Comparison of ENCODE assay signal across 15 mouse cellular contexts in genomic region chr4:21685595-21686091, GRCm38 (mm10). TPM values are rescaled to one million over a fixed set of nuclear protein-coding genes. Genes with fewer than 3 reads are reported as not detected.
DNase-seq lines count a peak whose midpoint lies in the region; ATAC-seq lines count a peak whose summit lies in the region.
"Had no signal": no experiment of that assay in that cellular context is flagged by ENCODE, and none has a peak within 500 bp of the region (broad histone marks: within the 10 kb centered on the region; RNA-seq: fewer than 3 reads in every experiment).

Gene Prdm13, minus strand, starts transcription at chr4:21685963.

- H3K4me1 ChIP-seq in hindbrain, embryonic 11.5 days (replicated peaks; ENCODE audit: control insufficient read depth, insufficient read depth, low read length) = peaks cover 4% of the 10 kb centered on the region; the same call in 1 of the 2 replicates
- peaks cover 36% of the 10 kb centered on the region for H3K4me1 ChIP-seq in midbrain, embryonic 13.5 days (replicated peaks)

- WGBS in hindbrain, embryonic 11.5 days = under 1% methylated on average over 38 of the region's 38 CpGs
- under 1% methylated on average over 38 of the region's 38 CpGs for WGBS in midbrain, embryonic 13.5 days

- ATAC-seq in hindbrain, embryonic 11.5 days (ENCODE audit: low FRiP score) = peak; percentile 76
- peak; percentile 65 for ATAC-seq in midbrain, embryonic 13.5 days
- no peak for ATAC-seq in megakaryocyte, adult 5-6 weeks (ENCODE audit: poor library complexity, severe bottlenecking)
- ATAC-seq: activated CD4-positive, CD25-positive, alpha-beta regulatory T cell, adult 4 months had no signal

- H3K27me3 ChIP-seq in hindbrain, embryonic 11.5 days (ENCODE audit: control insufficient read depth, insufficient read depth, low read length) = peaks cover 78% of the 10 kb centered on the region
- H3K27me3 ChIP-seq in midbrain, embryonic 13.5 days = peaks cover 93% of the 10 kb centered on the region

- DNase-seq in thymus, postnatal 4 days = peak; percentile 12
- no peak for DNase-seq in thymus, postnatal 36 days
- DNase-seq in hindbrain, embryonic 11.5 days (ENCODE audit: low spot score) = peak; percentile 81
- no peak for DNase-seq in right cerebral cortex, postnatal 36 days (ENCODE audit: low spot score in 2 of 2)
- no peak for DNase-seq in thymus, adult 18-20 months
- DNase-seq in liver = no peak
- DNase-seq: gastrocnemius, postnatal 14 days; kidney, postnatal 25 days had no signal

- peak within 1 kb of the TSS; percentile 51; the same call in 1 of the 2 replicates for H3K27ac ChIP-seq in hindbrain, embryonic 11.5 days (ENCODE audit: low read depth, low read length)
- no peak within 1 kb of the TSS for H3K27ac ChIP-seq in midbrain, embryonic 13.5 days
- H3K27ac ChIP-seq: embryonic facial prominence, embryonic 15.5 days; macrophage had no signal

- peak within 1 kb of the TSS; percentile 31 for H3K9ac ChIP-seq in hindbrain, embryonic 11.5 days (ENCODE audit: low read depth, low read length)
- H3K9ac ChIP-seq in midbrain, embryonic 13.5 days (replicated peaks) = no peak within 1 kb of the TSS
- H3K9ac ChIP-seq: embryonic facial prominence, embryonic 15.5 days had no signal

- no peaks in the 10 kb centered on the region for H3K9me3 ChIP-seq in hindbrain, embryonic 11.5 days (ENCODE audit: control insufficient read depth, low read length)
- no peaks in the 10 kb centered on the region for H3K9me3 ChIP-seq in midbrain, embryonic 13.5 days
- H3K9me3 ChIP-seq: embryonic facial prominence, embryonic 15.5 days had no signal

- H3K36me3 ChIP-seq in hindbrain, embryonic 11.5 days (ENCODE audit: control insufficient read depth, insufficient read depth, low read length) = no peaks in the 10 kb centered on the region
- no peaks in the 10 kb centered on the region for H3K36me3 ChIP-seq in midbrain, embryonic 13.5 days
- H3K36me3 ChIP-seq: embryonic facial prominence, embryonic 15.5 days had no signal

- H3K4me3 ChIP-seq in hindbrain, embryonic 11.5 days (ENCODE audit: low read depth, low read length) = peak within 1 kb of the TSS; percentile 41
- peak within 1 kb of the TSS; percentile 27 for H3K4me3 ChIP-seq in midbrain, embryonic 13.5 days (replicated peaks)
- H3K4me3 ChIP-seq: embryonic facial prominence, embryonic 15.5 days had no signal

- H3K4me2 ChIP-seq in hindbrain, embryonic 11.5 days (replicated peaks; ENCODE audit: low read depth, low read length) = peak within 1 kb of the TSS; percentile 37
- H3K4me2 ChIP-seq in midbrain, embryonic 13.5 days (replicated peaks) = peak within 1 kb of the TSS; percentile 43
- H3K4me2 ChIP-seq: embryonic facial prominence, embryonic 15.5 days had no signal

RNA-seq across cellular contexts. Expression of gene Prdm13, which starts in this region (rescaled TPM):
- polyA plus RNA-seq in hindbrain, embryonic 11.5 days (2014; fragmentation: Nextera tagmentation; extraction: Ambion mirVana) = 8.1 and 8.2 TPM in 2 replicates
- polyA plus RNA-seq in midbrain, embryonic 13.5 days (2015; fragmentation: Nextera tagmentation; extraction: Ambion mirVana) = 0.28 and 0.45 TPM in 2 replicates
- not detected in 2 replicates for total RNA-seq in megakaryocyte, adult 5-6 weeks (2015)
- not detected in 2 replicates for total RNA-seq in megakaryocyte, adult 5-6 weeks (2017)
- total RNA-seq: gastrocnemius, postnatal 14 days; heart, postnatal 25 days had no signal
- polyA plus RNA-seq: activated CD4-positive, CD25-positive, alpha-beta regulatory T cell, adult 4 months; embryonic facial prominence, embryonic 15.5 days; limb, embryonic 14.5 days; macrophage had no signal

Comparison
In these comparisons a context has a peak if more than half of its experiments do, and no peak if none do; other contexts are left out.
1. DNase-seq: peak in thymus, postnatal 4 days (single experiment) and hindbrain, embryonic 11.5 days (single experiment); none in thymus, postnatal 36 days (0 of 2), right cerebral cortex, postnatal 36 days (0 of 2), thymus, adult 18-20 months (0 of 2) and liver (single experiment).
2. Peak in ATAC-seq, H3K4me3 ChIP-seq and H3K4me2 ChIP-seq in midbrain, embryonic 13.5 days; RNA of the gene not detected or under 1 TPM.